Mouse (Mus musculus) MEL (cell line): ENCODE measurements around the gene Fndc8. TPM values are rescaled to one million over a fixed set of nuclear protein-coding genes. Genes with fewer than 3 reads are reported as not detected.

Experiments
- DNase-seq: peaks from one replicate; pipeline ENCODE4 v3.0.0; 2011; ENCODE audit warnings: low read depth, low spot score
- H3K27ac ChIP-seq: 2 replicates; pipeline ENCODE4 v1.5.1; 2012; ENCODE audit warnings: low read depth, mild to moderate bottlenecking, control low read depth, low read length, moderate library complexity; ENCODE audit not compliant: control insufficient read depth
- H3K27me3 ChIP-seq, 2 experiments: fragments of 150-350 bp in 1 of 2; sonication (generic) in 1 of 2; 2 replicates each; pipeline ENCODE4 v1.6.1; 2012; ENCODE audit warnings: low read length in 2 of 2, mild to moderate bottlenecking in 2 of 2, improper control_type of control experiment in 1 of 2, moderate library complexity in 1 of 2; ENCODE audit not compliant: insufficient read depth in 2 of 2, control insufficient read depth in 1 of 2
- H3K36me3 ChIP-seq, 2 experiments: 2 replicates each; pipeline ENCODE4 v1.6.1; 2012 to 2014; ENCODE audit warnings: low read length in 2 of 2, improper control_type of control experiment in 1 of 2, inconsistent platforms in 1 of 2, mild to moderate bottlenecking in 1 of 2; ENCODE audit not compliant: insufficient read depth in 2 of 2, control insufficient read depth in 1 of 2
- H3K4me1 ChIP-seq, 2 experiments: fragments of 150-350 bp in 1 of 2; sonication (generic) in 1 of 2; 2 replicates each; pipeline ENCODE4 v1.6.1; 2012; ENCODE audit warnings: low read length in 2 of 2, improper control_type of control experiment in 1 of 2, mild to moderate bottlenecking in 1 of 2; ENCODE audit not compliant: insufficient read depth in 2 of 2, control insufficient read depth in 1 of 2
- H3K4me3 ChIP-seq, 2 experiments: fragments of 150-350 bp in 1 of 2; sonication (generic) in 1 of 2; 2 replicates each; pipeline ENCODE4 v1.5.1; 2012; ENCODE audit warnings: low read depth in 2 of 2, low read length in 2 of 2, mild to moderate bottlenecking in 2 of 2, moderate library complexity in 2 of 2, control low read depth in 1 of 2, improper control_type of control experiment in 1 of 2; ENCODE audit not compliant: control insufficient read depth in 1 of 2, insufficient read depth in 1 of 2
- H3K79me2 ChIP-seq: 2 replicates; pipeline ENCODE4 v1.6.1; 2012; ENCODE audit warnings: mild to moderate bottlenecking, low read length, moderate library complexity; ENCODE audit not compliant: control insufficient read depth, poor library complexity, insufficient read depth
- H3K9ac ChIP-seq: 2 replicates; pipeline ENCODE4 v1.6.1; 2012; ENCODE audit warnings: low read depth, mild to moderate bottlenecking, control low read depth, low read length, moderate library complexity; ENCODE audit not compliant: control insufficient read depth, poor library complexity, severe bottlenecking
- H3K9me3 ChIP-seq: fragments of 150-350 bp; sonication (generic); replicated peaks from 2 replicates; pipeline ENCODE4 v1.6.1; 2012; ENCODE audit warnings: mild to moderate bottlenecking, low read length, improper control_type of control experiment, moderate library complexity; ENCODE audit not compliant: insufficient read depth
- BHLHE40 ChIP-seq: IDR thresholded peaks from 2 replicates; pipeline ENCODE4 v1.6.1; 2012; ENCODE audit warnings: low read depth, mild to moderate bottlenecking, inconsistent platforms, low read length, improper control_type of control experiment, borderline replicate concordance
- E2F4 ChIP-seq: IDR thresholded peaks from 2 replicates; pipeline ENCODE4 v1.6.1; 2011; ENCODE audit warnings: low read depth, low read length, improper control_type of control experiment, borderline replicate concordance
- ELF1 ChIP-seq: IDR thresholded peaks from 2 replicates; pipeline ENCODE4 v1.6.1; 2014; ENCODE audit warnings: low read depth, mild to moderate bottlenecking, inconsistent platforms, low read length, improper control_type of control experiment, moderate library complexity
- ETS1 ChIP-seq: IDR thresholded peaks from 2 replicates; pipeline ENCODE4 v1.6.1; 2012; ENCODE audit warnings: low read depth, mild to moderate bottlenecking, inconsistent platforms, low read length, improper control_type of control experiment, moderate library complexity
- GABPA ChIP-seq: IDR thresholded peaks from 2 replicates; pipeline ENCODE4 v1.6.1; 2012; ENCODE audit warnings: low read depth, mild to moderate bottlenecking, inconsistent platforms, low read length, improper control_type of control experiment, moderate library complexity
- GATA1 ChIP-seq: IDR thresholded peaks from 2 replicates; pipeline ENCODE4 v1.6.1; 2011; ENCODE audit warnings: low read depth, low read length, improper control_type of control experiment
- HCFC1 ChIP-seq: IDR thresholded peaks from 2 replicates; pipeline ENCODE4 v1.6.1; 2012; ENCODE audit warnings: low read depth, mild to moderate bottlenecking, inconsistent platforms, low read length, improper control_type of control experiment, moderate library complexity
- JUND ChIP-seq: IDR thresholded peaks from 2 replicates; pipeline ENCODE4 v1.6.1; 2011; ENCODE audit warnings: low read depth, mild to moderate bottlenecking, improper control_type of control experiment, low read length
- KAT2A ChIP-seq: conservative IDR thresholded peaks from 2 replicates; pipeline ENCODE4 v1.6.1; 2012; ENCODE audit warnings: low read depth, low read length, improper control_type of control experiment, inconsistent platforms
- MEF2A ChIP-seq: IDR thresholded peaks from 2 replicates; pipeline ENCODE4 v1.6.1; 2014; ENCODE audit warnings: low read depth, mild to moderate bottlenecking, inconsistent platforms, low read length, improper control_type of control experiment; ENCODE audit not compliant: poor library complexity, insufficient replicate concordance, severe bottlenecking; ENCODE audit errors: extremely low read depth
- MXI1 ChIP-seq: IDR thresholded peaks from 2 replicates; pipeline ENCODE4 v1.6.1; 2011; ENCODE audit warnings: mild to moderate bottlenecking, low read depth, low read length, improper control_type of control experiment
- MYB ChIP-seq: IDR thresholded peaks from 2 replicates; pipeline ENCODE4 v1.6.1; 2011; ENCODE audit warnings: mild to moderate bottlenecking, low read depth, low read length, improper control_type of control experiment
- MYC ChIP-seq: IDR thresholded peaks from 2 replicates; pipeline ENCODE4 v1.6.1; 2011; ENCODE audit warnings: low read depth, mild to moderate bottlenecking, low read length, improper control_type of control experiment, moderate library complexity
- POLR2A ChIP-seq, 2 experiments: IDR thresholded peaks; 2 replicates each; pipeline ENCODE4 v1.6.1; 2011 to 2012; ENCODE audit warnings: low read length in 2 of 2, mild to moderate bottlenecking in 2 of 2, control low read depth in 1 of 2, improper control_type of control experiment in 1 of 2, low read depth in 1 of 2, moderate library complexity in 1 of 2; ENCODE audit not compliant: control insufficient read depth in 1 of 2, insufficient read depth in 1 of 2, poor library complexity in 1 of 2
- RAD21 ChIP-seq: IDR thresholded peaks from 2 replicates; pipeline ENCODE4 v1.6.1; 2011; ENCODE audit warnings: mild to moderate bottlenecking, low read depth, low read length, improper control_type of control experiment
- TBP ChIP-seq: IDR thresholded peaks from 2 replicates; pipeline ENCODE4 v1.8.0; 2011; ENCODE audit warnings: low read depth, low read length, improper control_type of control experiment
- USF1 ChIP-seq: IDR thresholded peaks from 2 replicates; pipeline ENCODE4 v1.6.1; 2014; ENCODE audit warnings: low read depth, mild to moderate bottlenecking, inconsistent platforms, low read length, improper control_type of control experiment, moderate library complexity
- USF2 ChIP-seq, 2 experiments: IDR thresholded peaks; 2 replicates each; pipeline ENCODE4 v1.6.1; 2011 to 2012; ENCODE audit warnings: improper control_type of control experiment in 2 of 2, low read length in 2 of 2, borderline replicate concordance in 1 of 2, inconsistent platforms in 1 of 2, low read depth in 1 of 2, mild to moderate bottlenecking in 1 of 2; ENCODE audit not compliant: insufficient read depth in 1 of 2
- ZC3H11A ChIP-seq: IDR thresholded peaks from 2 replicates; pipeline ENCODE4 v1.6.1; 2012; ENCODE audit warnings: low read depth, mild to moderate bottlenecking, inconsistent platforms, low read length, improper control_type of control experiment
- ZKSCAN1 ChIP-seq: IDR thresholded peaks from 2 replicates; pipeline ENCODE4 v1.6.1; 2012; ENCODE audit warnings: low read depth, mild to moderate bottlenecking, inconsistent platforms, low read length, improper control_type of control experiment, moderate library complexity
- ZNF384 ChIP-seq: IDR thresholded peaks from 2 replicates; pipeline ENCODE4 v1.6.1; 2012; ENCODE audit warnings: low read depth, mild to moderate bottlenecking, inconsistent platforms, low read length, improper control_type of control experiment
- polyA plus RNA-seq, 2 experiments: library from polyadenylated mRNA; stranded (reverse) in 1 of 2; unstranded in 1 of 2; fragments of >175 nt in 1 of 2; fragments of >200 nt in 1 of 2; gene quantifications; 2 replicates each; pipeline versions ENCODE4 v1.2.1 to v1.2.4; 2012; ENCODE audit warnings: low replicate concordance in 2 of 2, low read depth in 1 of 2; ENCODE audit not compliant: insufficient read length in 2 of 2, insufficient read depth in 1 of 2, missing spikeins in 1 of 2
- total RNA-seq: library from RNA; depleted of rRNA; stranded (reverse); fragments of 300-350 nt; gene quantifications from 2 replicates; pipeline ENCODE4 v1.2.3, GENCODE M21; 2012

Fndc8 gene
- total and polyA plus RNA-seq, 3 experiments: 0.15 to 0.72 TPM; not detected in 1

GRCm38 (mm10) chr11:82857307-82857848, 34.5 kb upstream of the Fndc8 start:
- H3K9ac ChIP-seq: no peak overlapping the region
- no peak overlapping the region for H3K4me3 ChIP-seq
- no peaks in the 10 kb centered on the region for H3K27me3 ChIP-seq
- no peaks in the 10 kb centered on the region for H3K9me3 ChIP-seq
- H3K27ac ChIP-seq: no peak overlapping the region
- no peak for DNase-seq
- peaks cover 0 to 9% of the 10 kb centered on the region in 2 experiments; a peak in 3 of 4 replicates for H3K4me1 ChIP-seq
- H3K36me3 ChIP-seq: peaks cover 0 to 6% of the 10 kb centered on the region in 2 experiments; a peak in 2 of 4 replicates
- no peaks in the 10 kb centered on the region for H3K79me2 ChIP-seq
- TF ChIP-seq ETS1: no peak
- TF ChIP-seq BHLHE40: no peak
- no peak for TF ChIP-seq HCFC1
- TF ChIP-seq, all 39 proteins: peak for 0

GRCm38 (mm10) chr11:82860759-82861158, 31.2 kb upstream of the Fndc8 start:
- no peaks in the 10 kb centered on the region for H3K27me3 ChIP-seq
- H3K4me3 ChIP-seq: no peak overlapping the region
- peaks cover 0 to 16% of the 10 kb centered on the region in 2 experiments; a peak in 2 of 4 replicates for H3K36me3 ChIP-seq
- H3K4me1 ChIP-seq: peaks cover 14 to 17% of the 10 kb centered on the region in 2 experiments
- H3K27ac ChIP-seq: no peak overlapping the region
- H3K79me2 ChIP-seq: no peaks in the 10 kb centered on the region
- no peak overlapping the region for H3K9ac ChIP-seq
- TF ChIP-seq POLR2A (IDR thresholded peaks at IDR 0.05; ENCODE audit: control insufficient read depth in 1 of 2, insufficient read depth in 1 of 2, low read depth in 1 of 2, low read length in 2 of 2, poor library complexity in 1 of 2) (no peak), ZC3H11A (no peak), E2F4 (no peak), ETS1 (no peak), GABPA (no peak), TBP (no peak), RAD21 (no peak), GATA1 (no peak)
- H3K9me3 ChIP-seq: no peaks in the 10 kb centered on the region
- DNase-seq: no peak

GRCm38 (mm10) chr11:82861558-82861957, 30.4 kb upstream of the Fndc8 start:
- peaks cover 0 to 21% of the 10 kb centered on the region in 2 experiments; a peak in 2 of 4 replicates for H3K36me3 ChIP-seq
- DNase-seq: no peak
- H3K27me3 ChIP-seq: no peaks in the 10 kb centered on the region
- H3K9ac ChIP-seq: no peak overlapping the region
- no peaks in the 10 kb centered on the region for H3K9me3 ChIP-seq
- TF ChIP-seq MXI1 (no peak), USF1 (no peak), MYB (no peak), ZKSCAN1 (no peak), ELF1 (no peak), KAT2A (no peak), GABPA (no peak), JUND (no peak), USF2 (IDR thresholded peaks at IDR 0.05; ENCODE audit: borderline replicate concordance in 1 of 2, insufficient read depth in 1 of 2, low read depth in 1 of 2, low read length in 2 of 2) (no peak), HCFC1 (no peak), MEF2A (no peak), MYC (no peak), POLR2A (IDR thresholded peaks at IDR 0.05; ENCODE audit: control insufficient read depth in 1 of 2, insufficient read depth in 1 of 2, low read depth in 1 of 2, low read length in 2 of 2, poor library complexity in 1 of 2) (no peak), GATA1 (no peak), ZNF384 (no peak), ETS1 (no peak)
- H3K27ac ChIP-seq: no peak overlapping the region
- H3K4me1 ChIP-seq: peaks cover 14 to 22% of the 10 kb centered on the region in 2 experiments
- no peaks in the 10 kb centered on the region for H3K79me2 ChIP-seq
- H3K4me3 ChIP-seq: no peak overlapping the region
